Mouse (Mus musculus) adrenal gland (tissue): ENCODE results near the gene Phactr3.
"Not testable (repeated sequence)": the region's sequence is repeated elsewhere in the genome, so short reads cannot be mapped to it uniquely, and the experiment has no call there.

Experiments used
- intact Hi-C: fragments of 180-260 bp; cut with DNase I; formaldehyde crosslinking; loops from one replicate; pipeline ENCODE4 v1.15.1; 2025

Phactr3 gene

DNA sequence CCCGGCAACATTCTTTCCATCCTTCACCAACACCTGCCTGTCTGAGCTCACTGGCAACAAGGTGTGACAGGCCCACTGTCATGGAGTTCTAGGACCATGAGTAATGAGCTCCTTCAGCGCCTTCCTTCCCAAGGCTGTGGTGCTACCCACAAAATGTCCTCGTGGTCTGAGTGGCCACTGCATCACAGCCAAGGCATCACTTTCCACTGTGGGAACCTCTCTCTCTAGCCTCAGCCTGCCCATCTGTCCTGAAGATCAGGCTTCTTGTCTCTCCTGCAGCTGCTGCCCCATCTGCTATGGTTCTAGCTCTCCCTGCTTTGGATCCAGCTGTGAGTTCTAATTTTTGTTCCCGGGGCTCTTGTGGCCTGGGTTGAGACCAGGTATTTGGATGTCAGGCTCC lies 206.0 kb downstream of the Phactr3 start:
- intact Hi-C loops = no loop called here

DNA sequence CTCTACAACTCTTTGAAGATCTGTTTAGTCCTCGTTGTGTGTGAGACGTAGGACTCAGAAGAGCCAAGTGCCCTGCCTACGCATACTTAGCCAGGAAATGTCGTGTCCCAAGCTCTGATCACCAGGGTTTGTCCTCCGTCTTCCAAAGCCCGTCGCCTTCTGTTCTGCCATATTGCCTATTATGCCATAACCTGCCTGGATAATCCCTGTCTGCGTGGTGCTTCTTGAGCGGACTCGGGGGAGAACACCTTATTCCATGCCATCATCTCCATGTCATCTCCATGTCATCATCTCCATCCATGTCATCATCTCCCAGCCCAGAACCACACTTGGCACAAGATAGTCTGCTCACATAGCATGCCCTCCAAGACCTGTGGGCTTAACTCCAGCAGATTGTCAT lies 207.3 kb downstream of the Phactr3 start:
- intact Hi-C loops = no loop called here

DNA sequence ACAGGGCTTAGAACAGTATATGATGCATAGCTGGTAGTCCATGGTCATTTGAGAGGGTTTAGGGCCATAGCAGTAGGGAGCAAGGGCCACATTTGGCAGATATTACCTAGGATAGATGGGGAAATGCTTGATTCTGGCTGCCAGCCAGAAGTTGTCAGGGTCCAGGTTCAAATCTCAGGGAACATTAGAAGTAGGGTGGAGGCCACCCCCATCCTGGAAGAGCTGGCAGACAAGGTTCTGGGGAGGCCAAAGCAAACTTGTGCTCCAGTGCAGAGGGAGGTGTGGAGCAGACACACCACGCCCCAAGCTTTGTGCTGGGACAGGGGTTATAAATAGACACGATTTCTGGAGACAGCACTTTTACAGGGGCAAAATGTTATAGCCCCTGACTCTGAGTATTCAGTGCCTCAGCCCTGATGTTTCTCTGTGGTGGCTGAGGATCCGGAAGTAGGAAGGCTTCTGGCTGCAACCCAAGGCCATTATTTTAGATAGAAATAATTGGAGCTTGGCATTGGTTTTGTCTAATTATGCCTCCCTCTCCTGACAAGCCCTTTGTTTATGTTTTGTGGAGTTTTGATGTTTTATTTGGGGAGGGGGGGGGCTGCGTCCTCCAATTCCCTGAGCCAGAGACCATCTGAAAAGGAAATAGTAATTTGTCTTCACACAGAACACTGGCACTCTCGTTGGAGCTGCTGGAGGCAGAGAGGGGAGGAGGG lies 208.1 kb downstream of the Phactr3 start:
- intact Hi-C loops = no loop called here

DNA sequence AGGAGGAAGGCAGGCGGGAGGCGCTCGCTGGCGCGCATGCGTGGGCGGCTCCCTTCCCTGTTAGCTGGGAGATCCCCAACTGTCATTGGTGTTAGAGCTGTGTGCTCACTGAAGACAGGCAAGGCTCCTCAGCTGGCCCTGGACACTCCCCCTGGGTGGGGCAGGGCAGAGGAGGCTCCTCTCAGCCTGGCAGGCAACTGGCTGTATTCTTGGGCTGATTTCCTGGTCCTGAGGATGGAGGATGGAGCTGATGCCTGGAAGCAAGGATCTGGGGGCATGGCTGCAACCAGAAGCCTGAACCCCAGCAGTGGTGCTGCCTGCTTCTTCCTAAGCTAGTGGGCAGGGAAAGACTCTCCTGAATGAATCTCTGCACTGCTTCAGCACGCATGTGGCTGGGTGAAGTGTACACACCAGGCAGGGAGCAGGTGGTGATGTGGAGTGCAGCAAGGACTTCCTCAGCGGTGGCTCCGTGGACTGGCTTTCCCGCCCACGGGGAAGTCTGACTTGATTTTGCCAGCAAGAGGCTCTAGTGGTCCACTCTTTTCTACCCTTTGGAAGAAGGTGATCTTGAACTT lies 208.8 kb downstream of the Phactr3 start:
- intact Hi-C loops = no loop called here

DNA sequence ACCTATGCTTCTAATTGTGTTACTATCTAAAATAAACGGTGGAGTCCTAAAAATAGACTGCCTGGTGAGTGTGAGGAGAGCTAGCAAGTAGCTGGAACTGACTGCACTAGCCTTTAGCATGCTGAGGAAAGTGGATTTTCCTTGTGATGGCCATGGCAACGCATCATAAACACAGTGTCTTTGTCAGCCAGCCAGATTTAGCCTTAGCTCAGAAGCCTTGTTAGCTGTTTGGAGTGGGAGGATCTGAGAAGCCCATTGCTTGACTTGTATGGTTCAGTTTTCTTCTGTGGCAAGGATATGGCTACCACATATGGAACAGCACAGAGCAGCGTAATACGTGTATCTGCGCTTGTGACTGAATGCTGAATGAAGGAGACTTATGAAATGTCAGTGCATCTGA lies 210.8 kb downstream of the Phactr3 start:
- intact Hi-C loops = no loop called here

DNA sequence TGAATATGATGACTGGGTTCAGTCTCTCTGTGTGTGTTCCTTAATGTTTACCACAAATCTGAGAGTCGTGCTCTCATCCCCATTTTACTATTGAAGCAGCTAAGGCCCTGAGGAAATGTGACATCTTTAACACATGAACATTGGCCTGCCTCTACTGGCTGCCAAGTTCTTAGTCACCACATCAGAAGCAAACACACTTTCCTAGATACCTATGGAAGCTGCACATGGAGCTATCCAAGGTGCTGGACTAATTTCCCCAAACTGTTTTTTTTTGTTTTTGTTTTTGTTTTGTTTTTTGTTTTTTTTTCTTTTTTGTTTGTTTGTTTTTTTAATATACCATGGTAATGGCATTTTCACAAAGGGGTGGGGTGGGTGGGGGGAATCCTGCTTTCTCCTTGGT lies 211.2 kb downstream of the Phactr3 start:
- intact Hi-C loops = loop anchor here (10.0 kb wide), 1 partner anchor 195 kb away; no protein-coding TSS in a partner anchor

DNA sequence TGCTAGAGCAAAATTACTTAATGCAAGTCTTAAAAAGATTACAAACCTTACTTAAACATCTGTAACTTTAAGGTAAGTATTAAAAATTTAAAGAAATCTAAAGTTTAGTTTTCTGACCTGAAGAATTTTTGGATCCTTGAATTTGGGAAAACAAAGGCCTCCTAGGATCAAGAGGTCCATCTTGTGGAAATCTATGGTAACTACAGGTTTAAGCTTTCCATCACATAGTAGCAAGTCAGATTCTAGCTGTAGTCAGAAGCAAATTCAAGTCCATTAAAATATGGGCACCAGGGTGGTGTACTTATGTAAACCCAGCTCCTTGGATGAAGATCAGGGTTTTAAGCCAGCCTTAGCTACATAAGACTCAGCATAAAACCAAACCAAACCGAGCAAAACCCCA lies 219.1 kb downstream of the Phactr3 start:
- intact Hi-C loops = loop anchor here (10.0 kb wide), 1 partner anchor 203 kb away; no protein-coding TSS in a partner anchor

DNA sequence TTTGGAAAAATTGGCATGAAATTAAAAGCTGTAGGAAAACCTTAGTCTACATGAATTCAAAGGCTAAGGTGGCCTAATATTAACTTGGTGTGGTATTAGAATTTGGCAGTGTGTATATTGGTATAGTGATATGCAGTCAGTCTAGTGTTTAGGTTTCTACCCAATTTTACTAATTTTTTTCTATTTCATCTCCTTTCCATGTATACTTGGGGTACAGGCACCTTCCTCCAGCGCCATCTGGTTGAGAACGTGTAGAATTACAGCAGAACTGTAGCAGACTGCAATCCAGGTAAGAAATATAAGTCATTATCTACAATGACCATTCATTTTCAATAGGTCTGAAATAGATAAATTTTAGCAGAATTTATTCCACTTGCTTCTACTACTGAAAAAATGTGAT lies 220.3 kb downstream of the Phactr3 start:
- intact Hi-C loops = loop anchor here (10.0 kb wide), 1 partner anchor 204 kb away; no protein-coding TSS in a partner anchor

DNA sequence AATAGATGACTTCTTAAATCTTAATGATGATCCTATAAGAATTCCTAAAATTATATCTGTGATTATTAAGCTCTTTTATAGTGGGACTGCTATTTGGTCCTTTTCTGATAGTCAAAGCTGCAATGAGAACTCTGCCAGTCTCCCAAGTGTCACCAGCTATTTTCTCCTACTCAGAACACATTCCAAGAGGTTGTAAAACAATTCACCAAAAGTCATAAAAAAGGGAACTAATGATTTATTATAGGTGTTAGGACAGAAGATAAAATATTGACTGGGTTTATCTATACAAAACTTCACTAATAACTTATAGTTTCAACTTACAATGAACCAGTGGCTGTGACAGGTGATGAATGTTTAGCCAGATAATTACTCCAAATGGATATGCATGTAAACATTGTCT lies 223.3 kb downstream of the Phactr3 start:
- intact Hi-C loops = not testable (repeated sequence)

DNA sequence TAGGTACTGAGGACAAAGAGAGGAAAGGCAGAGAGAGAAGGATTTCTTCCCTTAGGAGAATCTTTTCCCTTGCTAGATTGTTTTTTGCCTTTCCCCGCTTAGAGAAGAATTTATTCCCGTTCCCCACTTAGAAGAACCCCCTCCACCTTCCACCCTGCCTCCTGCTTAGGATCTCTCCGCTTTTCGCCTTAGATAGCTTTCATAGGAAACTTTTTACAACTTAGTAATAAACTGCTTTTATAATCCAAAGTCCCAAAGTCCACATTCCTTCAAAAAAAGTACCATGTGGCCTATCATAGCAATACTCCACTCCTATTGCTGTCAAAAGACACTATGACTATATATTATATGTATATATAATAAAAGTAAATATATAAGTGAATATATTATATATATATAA lies 223.8 kb downstream of the Phactr3 start:
- intact Hi-C loops = no loop called here
